Mouse (Mus musculus) liver, embryonic 16.5 days (tissue): Measurements from ENCODE around the gene Alas2. TPM values are rescaled to one million over a fixed set of nuclear protein-coding genes. Genes with fewer than 3 reads are reported as not detected.

Source experiments
- ATAC-seq: fragments of 200-750 bp; cut with Nextera tagmentation; 2 replicates; pipeline ENCODE4 v1.8.0; 2017; ENCODE audit warnings: low read depth, mild to moderate bottlenecking, moderate number of reproducible peaks, moderate library complexity
- H3K27ac ChIP-seq: fragments of 300-500 bp; sonication (generic); 2 replicates; pipeline ENCODE4 v1.5.1; 2014; ENCODE audit warnings: mild to moderate bottlenecking, low read length
- H3K27me3 ChIP-seq: fragments of 300-500 bp; sonication (generic); 2 replicates; pipeline ENCODE4 v1.6.1; 2014; ENCODE audit warnings: low read depth, low read length, mixed read lengths; ENCODE audit not compliant: control insufficient read depth, insufficient read depth
- H3K36me3 ChIP-seq: fragments of 300-500 bp; sonication (generic); 2 replicates; pipeline ENCODE4 v1.6.1; 2014; ENCODE audit warnings: mild to moderate bottlenecking; ENCODE audit not compliant: control insufficient read depth, insufficient read depth
- H3K4me1 ChIP-seq: fragments of 300-500 bp; sonication (generic); 2 replicates; pipeline ENCODE4 v1.6.1; 2014; ENCODE audit warnings: low read depth, low read length, mixed read lengths; ENCODE audit not compliant: control insufficient read depth
- H3K4me2 ChIP-seq: fragments of 300-500 bp; sonication (generic); 2 replicates; pipeline ENCODE4 v1.6.1; 2014; ENCODE audit warnings: low read depth, low read length, mixed read lengths
- H3K4me3 ChIP-seq: fragments of 300-500 bp; sonication (generic); 2 replicates; pipeline ENCODE4 v1.5.1; 2014; ENCODE audit warnings: low read depth, mild to moderate bottlenecking, low read length
- H3K9ac ChIP-seq: fragments of 300-500 bp; sonication (generic); 2 replicates; pipeline ENCODE4 v1.6.1; 2014; ENCODE audit warnings: low read depth, low read length
- H3K9me3 ChIP-seq: fragments of 300-500 bp; sonication (generic); replicated peaks from 2 replicates; pipeline ENCODE4 v1.6.1; 2016; ENCODE audit warnings: low read length; ENCODE audit not compliant: control insufficient read depth
- WGBS: fragments of 180-500 bp; shearing (Covaris S2); extraction: QIAGEN DNeasy Blood & Tissue Kit; methylation state at CpG from one replicate; pipeline ENCODE4 v1.1.7; 2014; ENCODE audit not compliant: insufficient replicate concordance; 5-methylcytosine and 5-hydroxymethylcytosine counted together
- polyA plus RNA-seq: library from polyadenylated mRNA; unstranded; fragments of >200 nt; fragmentation: Nextera tagmentation; extraction: Ambion mirVana; gene quantifications from 2 replicates; pipeline ENCODE4 v1.2.1, GENCODE M21; 2015

The Alas2 gene
- polyA plus RNA-seq = 1,397 and 1,519 TPM in 2 replicates

- H3K4me2 ChIP-seq = peak within 1 kb of the TSS; percentile 59
- H3K4me3 ChIP-seq = peak within 1 kb of the TSS; percentile 64
- ATAC-seq = peak; percentile 66
- H3K27me3 ChIP-seq = no peaks in the 10 kb centered on the region
- peak within 1 kb of the TSS; percentile 68 for H3K9ac ChIP-seq
- H3K36me3 ChIP-seq = peaks cover 6% of the 10 kb centered on the region
- H3K4me1 ChIP-seq = no peaks in the 10 kb centered on the region; the same call in none of the 2 replicates
- H3K9me3 ChIP-seq = no peaks in the 10 kb centered on the region
- WGBS = 23% methylated on average over 4 of the region's 5 CpGs
- peak within 1 kb of the TSS; percentile 97 for H3K27ac ChIP-seq
These were observed at the start of gene Alas2 for GRCm38 (mm10) chrX:150547239-150547638. Gene Alas2, plus strand, starts transcription at chrX:150547375.

DNA sequence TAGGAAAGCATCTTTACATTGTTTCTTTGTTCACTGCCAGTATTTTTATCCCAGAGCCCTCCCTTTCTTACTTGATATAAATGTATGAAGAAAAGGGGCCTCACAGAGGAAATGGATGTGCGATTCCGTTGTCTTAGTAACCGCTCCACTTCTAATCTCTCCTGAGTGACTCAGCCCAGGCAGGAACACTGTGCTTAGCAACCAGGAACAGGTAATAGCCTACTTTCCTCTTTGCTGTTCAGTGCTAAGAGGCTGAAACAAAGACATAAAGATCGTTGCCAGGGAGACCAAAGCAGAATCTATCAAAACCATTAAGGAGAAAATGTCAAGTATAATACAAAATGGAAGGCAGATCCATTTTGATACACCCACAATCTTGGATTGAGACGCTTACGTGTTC, 38.5 kb upstream of the Alas2 start:
- Histone ChIP-seq H3K9me3 (no peaks in the 10 kb centered on the region), H3K36me3 (no peaks in the 10 kb centered on the region), H3K4me3 (no peak overlapping the region), H3K9ac (no peak overlapping the region), H3K4me1 (peaks cover 9% of the 10 kb centered on the region), H3K4me2 (no peak overlapping the region), H3K27me3 (no peaks in the 10 kb centered on the region), H3K27ac (no peak overlapping the region)
- 74% methylated on average over 6 of the region's 6 CpGs for WGBS
- no peak for ATAC-seq

DNA sequence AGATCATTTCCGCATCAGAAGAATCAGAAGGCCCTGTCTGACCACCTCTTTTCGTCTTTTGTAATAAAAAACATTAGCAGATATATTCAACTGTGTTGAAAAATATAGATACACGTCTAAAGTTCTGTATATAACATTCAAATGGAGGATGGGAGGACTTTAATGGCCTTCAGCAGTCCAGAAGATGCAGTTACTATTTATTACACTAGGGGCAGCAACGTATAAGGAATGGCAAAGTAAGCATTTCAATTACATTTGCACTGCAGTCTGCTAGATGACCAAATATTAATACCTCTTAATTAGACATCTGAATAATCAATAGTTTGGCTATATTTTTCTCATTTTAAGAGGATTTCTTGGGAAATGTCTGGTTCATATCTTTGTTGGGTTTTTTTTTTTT, 36.5 kb upstream of the Alas2 start:
- H3K27ac ChIP-seq = no peak overlapping the region
- H3K9ac ChIP-seq = no peak overlapping the region
- 26% methylated on average over 4 of the region's 4 CpGs for WGBS

GRCm38 (mm10) chrX:150511274-150511673, 35.9 kb upstream of the Alas2 start:
- no peak overlapping the region for H3K4me2 ChIP-seq
- peaks cover 13% of the 10 kb centered on the region for H3K4me1 ChIP-seq
- WGBS = 60% methylated on average over 6 of the region's 6 CpGs
- H3K27ac ChIP-seq = no peak overlapping the region
- H3K9me3 ChIP-seq = no peaks in the 10 kb centered on the region
- H3K9ac ChIP-seq = no peak overlapping the region
- H3K36me3 ChIP-seq = no peaks in the 10 kb centered on the region
- no peak overlapping the region for H3K4me3 ChIP-seq
- ATAC-seq = no peak
- H3K27me3 ChIP-seq = no peaks in the 10 kb centered on the region

More for the DNA sequence above, 36.5 kb upstream of the Alas2 start:
- ATAC-seq = peak; percentile 53; the same call in 1 of the 2 replicates
- Histone ChIP-seq H3K9me3 (no peaks in the 10 kb centered on the region), H3K4me3 (no peak overlapping the region), H3K36me3 (no peaks in the 10 kb centered on the region), H3K4me1 (peaks cover 13% of the 10 kb centered on the region), H3K27me3 (no peaks in the 10 kb centered on the region), H3K4me2 (no peak overlapping the region)

GRCm38 (mm10) chrX:150514127-150514526, 33.0 kb upstream of the Alas2 start:
- Histone ChIP-seq H3K4me1 (peaks cover 19% of the 10 kb centered on the region), H3K27me3 (no peaks in the 10 kb centered on the region), H3K27ac (no peak overlapping the region), H3K4me3 (no peak overlapping the region), H3K9ac (no peak overlapping the region), H3K9me3 (no peaks in the 10 kb centered on the region), H3K36me3 (no peaks in the 10 kb centered on the region), H3K4me2 (no peak overlapping the region)
- ATAC-seq = no peak
- WGBS = 86% methylated on average over 1 of the region's 1 CpGs

DNA sequence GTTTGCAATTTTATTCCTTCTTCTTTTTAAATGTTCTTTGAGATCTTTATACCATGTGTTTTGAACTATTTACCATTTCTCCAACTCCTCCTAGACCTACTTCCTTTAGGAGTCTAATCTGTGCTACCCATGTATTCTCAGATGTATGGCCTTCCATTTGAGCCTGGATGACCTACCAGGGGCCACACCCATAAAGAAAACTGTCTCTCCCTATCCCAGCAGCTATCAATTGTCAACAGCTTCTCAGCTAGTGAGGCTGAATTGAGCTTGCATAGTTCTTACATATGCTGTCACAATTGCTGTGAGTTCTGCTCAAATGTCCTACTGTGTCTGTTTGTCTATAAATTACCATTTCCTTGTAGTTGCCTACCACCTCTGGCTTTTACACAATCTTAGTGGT, 31.2 kb upstream of the Alas2 start:
- peak overlapping the region; percentile 17; the same call in 1 of the 2 replicates for H3K4me3 ChIP-seq

DNA sequence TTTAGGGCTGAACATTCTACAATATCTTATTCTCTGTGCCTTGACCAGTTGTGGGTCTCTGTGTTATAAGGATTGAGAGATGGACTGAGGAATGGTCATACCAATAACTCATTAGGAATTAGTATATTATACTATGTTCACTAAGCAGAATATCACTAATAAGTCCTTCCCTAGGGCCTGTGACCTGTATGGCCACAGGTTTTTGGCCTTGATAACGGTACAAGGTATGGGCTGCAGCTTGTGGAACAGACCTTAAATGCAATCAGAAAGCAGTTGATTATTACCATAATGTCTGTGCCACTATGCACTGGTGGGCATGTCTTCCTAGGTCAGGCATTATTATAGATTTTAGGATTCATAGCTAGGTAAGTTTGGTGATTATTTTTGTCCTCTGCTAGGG, 30.7 kb upstream of the Alas2 start:
- H3K27ac ChIP-seq = peak overlapping the region; percentile 92
- H3K4me1 ChIP-seq = peaks cover 14% of the 10 kb centered on the region
- no peaks in the 10 kb centered on the region for H3K27me3 ChIP-seq
- peak overlapping the region; percentile 17; the same call in 1 of the 2 replicates for H3K4me3 ChIP-seq
- 0 out of 2 replicates have a peak overlapping the region, but pooled peaks have one; percentile 48 for H3K9ac ChIP-seq
- peak overlapping the region; percentile 52 for H3K4me2 ChIP-seq
- no peaks in the 10 kb centered on the region for H3K36me3 ChIP-seq
- no peaks in the 10 kb centered on the region for H3K9me3 ChIP-seq
- ATAC-seq = peak; percentile 83
- WGBS = 58% methylated on average over 1 of the region's 1 CpGs

More for the DNA sequence above, 31.2 kb upstream of the Alas2 start:
- H3K4me1 ChIP-seq = peaks cover 17% of the 10 kb centered on the region
- no peaks in the 10 kb centered on the region for H3K36me3 ChIP-seq
- H3K27ac ChIP-seq = peak overlapping the region; percentile 92
- H3K27me3 ChIP-seq = no peaks in the 10 kb centered on the region
- 0 out of 2 replicates have a peak overlapping the region, but pooled peaks have one; percentile 48 for H3K9ac ChIP-seq
- H3K4me2 ChIP-seq = peak overlapping the region; percentile 52
- H3K9me3 ChIP-seq = no peaks in the 10 kb centered on the region
- ATAC-seq = peak; percentile 93

DNA sequence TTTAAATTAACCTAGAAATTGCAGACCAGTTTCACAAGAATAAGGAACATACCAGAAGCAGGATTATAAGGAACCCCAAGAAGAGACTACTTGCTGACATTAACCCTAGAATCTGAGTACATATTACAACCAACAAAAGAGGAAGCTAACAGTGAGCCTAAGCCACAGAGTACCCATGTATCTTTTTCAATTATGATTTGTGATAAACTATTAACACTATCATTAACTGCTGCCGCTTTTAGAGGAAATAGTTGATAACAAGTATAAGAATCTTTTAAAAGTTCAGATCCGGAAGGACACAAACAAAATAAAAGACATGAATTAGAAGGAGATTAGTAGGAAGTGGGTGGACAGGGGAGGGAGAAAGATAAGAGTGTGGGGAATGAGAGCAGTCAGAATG, 7.1 kb upstream of the Alas2 start:
- H3K4me2 ChIP-seq = no peak overlapping the region
- H3K4me1 ChIP-seq = no peaks in the 10 kb centered on the region
- no peaks in the 10 kb centered on the region for H3K9me3 ChIP-seq
- no peaks in the 10 kb centered on the region for H3K27me3 ChIP-seq
- H3K36me3 ChIP-seq = no peaks in the 10 kb centered on the region
- H3K4me3 ChIP-seq = no peak overlapping the region
- no peak overlapping the region for H3K9ac ChIP-seq
- no peak overlapping the region for H3K27ac ChIP-seq
- 43% methylated on average over 2 of the region's 2 CpGs for WGBS
- ATAC-seq = no peak

DNA sequence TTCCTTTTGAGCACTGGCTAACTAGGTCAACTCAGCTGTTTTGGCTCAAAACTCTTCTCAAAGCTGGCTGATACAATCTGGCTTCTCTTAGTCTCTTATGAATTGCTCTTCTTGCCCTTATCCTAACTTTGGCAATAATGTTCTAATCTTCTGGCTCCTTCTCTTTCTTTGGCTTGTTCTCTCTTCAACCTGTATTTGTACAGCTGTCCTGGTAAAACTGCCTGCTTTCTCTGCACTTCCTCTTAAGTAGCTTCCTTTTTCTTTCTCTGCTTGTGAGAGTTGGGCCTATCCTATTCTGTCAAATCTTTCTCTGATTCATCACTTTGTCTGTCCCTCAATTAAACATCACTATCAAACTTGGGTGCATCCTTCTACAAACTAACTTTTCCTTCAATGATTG, 5.5 kb upstream of the Alas2 start:
- Histone ChIP-seq H3K36me3 (no peaks in the 10 kb centered on the region), H3K4me1 (no peaks in the 10 kb centered on the region), H3K9me3 (no peaks in the 10 kb centered on the region), H3K4me3 (no peak overlapping the region), H3K27ac (no peak overlapping the region), H3K4me2 (no peak overlapping the region), H3K9ac (no peak overlapping the region), H3K27me3 (no peaks in the 10 kb centered on the region)
- ATAC-seq = no peak
